Mouse (Mus musculus) thymus, postnatal 0 days (tissue): ENCODE measurements around the gene Kcnip3. TPM values are rescaled to one million over a fixed set of nuclear protein-coding genes. Genes with fewer than 3 reads are reported as not detected.

ENCODE experiments used
- DNase-seq: peaks from one replicate; pipeline ENCODE4 v3.0.0-alpha.2; 2015; ENCODE audit warnings: low spot score
- polyA plus RNA-seq: library from polyadenylated mRNA; unstranded; fragments of >200 nt; fragmentation: Nextera tagmentation; extraction: Ambion mirVana; gene quantifications from 2 replicates; pipeline ENCODE4 v1.2.1, GENCODE M21; 2015

The Kcnip3 gene
- polyA plus RNA-seq: 2.2 and 2.8 TPM in 2 replicates

GRCm38 (mm10) chr2:127522006-127522441 is at the start of gene Kcnip3:
Kcnip3 (minus strand) TSS chr2:127522094.
- no peak for DNase-seq

- peak; percentile 90 for DNase-seq
These were observed 37.4 kb upstream of the Kcnip3 start for GRCm38 (mm10) chr2:127559070-127559966.

DNA sequence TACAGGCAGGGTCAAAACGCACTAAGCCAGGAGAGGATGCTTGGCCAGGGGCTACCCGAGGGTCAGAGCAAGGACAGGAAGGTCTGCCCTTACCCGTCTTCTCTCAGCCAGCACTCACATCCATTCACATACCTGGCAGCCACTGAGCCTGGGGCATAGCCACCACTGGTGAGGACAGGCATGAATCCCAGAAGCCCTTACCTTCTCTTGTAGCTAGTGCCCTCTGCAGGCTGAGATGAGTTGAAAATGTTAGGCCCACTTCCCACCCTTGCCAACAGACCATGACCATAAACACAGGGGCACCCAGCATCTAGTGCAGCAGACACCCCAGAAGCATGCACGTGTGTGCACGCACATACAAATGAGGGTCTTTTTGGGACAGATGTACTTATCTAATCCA is 29.2 kb upstream of the Kcnip3 start:
- DNase-seq: no peak

- DNase-seq: no peak
These were observed 28.6 kb upstream of the Kcnip3 start for GRCm38 (mm10) chr2:127550446-127550845.

DNA sequence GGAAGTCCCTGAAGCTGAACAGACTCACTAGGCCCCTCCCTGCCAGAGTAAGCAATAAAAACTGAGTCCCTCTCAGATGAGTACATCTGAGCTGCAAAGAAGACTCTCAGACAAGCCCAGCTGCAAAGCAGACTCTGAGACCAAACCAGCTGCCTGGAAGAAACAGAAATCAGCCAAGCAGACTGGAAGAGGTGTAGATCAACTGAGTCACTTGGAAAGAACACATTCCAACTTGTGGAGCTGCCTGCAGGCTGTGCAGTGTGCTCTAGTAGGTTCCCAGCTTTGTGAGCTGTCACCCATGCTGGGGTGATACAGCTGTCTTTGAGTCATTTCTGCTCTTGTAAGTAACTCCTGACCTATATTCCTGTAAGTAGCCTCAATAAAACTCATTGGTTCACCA is 27.8 kb upstream of the Kcnip3 start:
- DNase-seq: no peak

- no peak for DNase-seq
These were observed 26.6 kb upstream of the Kcnip3 start for GRCm38 (mm10) chr2:127548342-127549074.

GRCm38 (mm10) chr2:127541697-127542096 is 19.8 kb upstream of the Kcnip3 start:
- DNase-seq: no peak

DNA sequence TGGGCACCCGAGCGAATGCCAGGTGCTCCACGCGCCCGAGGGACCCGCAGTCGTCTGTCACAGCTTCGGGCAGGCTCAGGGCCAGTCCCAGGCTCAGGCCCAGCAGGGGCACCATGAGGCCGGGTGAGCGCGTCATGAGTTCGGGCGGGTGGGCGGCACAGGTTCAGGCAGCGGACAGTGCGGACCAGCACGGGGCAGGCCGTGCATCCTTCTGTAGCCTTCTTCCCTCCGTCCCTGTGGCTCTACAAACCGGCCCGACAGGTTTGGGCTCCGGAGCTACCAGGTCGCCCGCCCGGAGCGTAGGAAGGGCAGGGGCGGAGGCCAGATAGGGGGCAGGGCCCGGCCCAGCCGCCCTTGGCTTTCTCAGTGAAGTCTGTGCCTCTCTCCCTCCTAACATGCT is 19.3 kb upstream of the Kcnip3 start, which contains the start of gene Prom2:
Prom2 (minus strand) TSS at position 283 of the 400 bp plus-strand sequence.
- no peak for DNase-seq

GRCm38 (mm10) chr2:127539494-127539893 is 17.6 kb upstream of the Kcnip3 start:
- no peak for DNase-seq

DNA sequence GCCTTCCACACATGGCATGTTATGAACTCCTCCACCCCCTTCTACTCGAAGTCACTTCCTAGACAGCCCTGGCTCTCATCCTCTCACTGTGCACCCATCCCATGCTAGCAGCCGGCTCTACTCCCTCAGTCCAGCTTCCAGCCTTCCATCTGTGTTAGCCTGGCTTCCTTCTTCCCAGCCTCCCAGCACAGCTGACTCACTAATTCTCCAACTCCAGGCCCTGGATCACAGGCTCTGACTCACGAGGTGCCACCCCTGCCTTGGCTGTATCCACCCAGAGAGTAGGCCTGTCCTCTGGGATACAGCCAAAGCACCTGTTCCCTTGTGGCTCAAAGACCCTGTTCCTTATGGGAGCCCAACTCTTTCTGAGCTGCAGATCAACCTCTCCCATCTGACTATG is 15.7 kb upstream of the Kcnip3 start:
- DNase-seq: no peak

DNA sequence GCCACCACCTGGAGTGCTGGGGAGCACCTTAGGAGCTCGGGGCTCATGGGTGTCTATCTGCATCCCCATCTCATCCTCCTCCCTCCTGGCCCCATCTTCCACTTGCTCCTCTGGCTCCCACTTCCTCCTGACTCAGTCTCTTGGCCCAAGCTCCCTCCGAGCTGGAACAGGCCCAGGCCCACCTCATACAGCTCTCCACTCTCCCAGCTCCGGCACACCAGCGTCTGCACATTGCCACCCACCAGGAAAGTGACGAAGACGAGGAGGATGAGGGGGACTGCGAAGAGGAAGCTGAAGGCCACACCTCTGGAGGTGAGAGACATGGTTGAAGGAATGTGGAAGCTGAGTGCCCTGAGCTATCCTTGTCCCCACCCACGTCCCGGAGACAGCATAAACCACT is 13.5 kb upstream of the Kcnip3 start:
- DNase-seq: no peak

- no peak for DNase-seq
These were observed 10.5 kb upstream of the Kcnip3 start for GRCm38 (mm10) chr2:127532379-127532778.

DNA sequence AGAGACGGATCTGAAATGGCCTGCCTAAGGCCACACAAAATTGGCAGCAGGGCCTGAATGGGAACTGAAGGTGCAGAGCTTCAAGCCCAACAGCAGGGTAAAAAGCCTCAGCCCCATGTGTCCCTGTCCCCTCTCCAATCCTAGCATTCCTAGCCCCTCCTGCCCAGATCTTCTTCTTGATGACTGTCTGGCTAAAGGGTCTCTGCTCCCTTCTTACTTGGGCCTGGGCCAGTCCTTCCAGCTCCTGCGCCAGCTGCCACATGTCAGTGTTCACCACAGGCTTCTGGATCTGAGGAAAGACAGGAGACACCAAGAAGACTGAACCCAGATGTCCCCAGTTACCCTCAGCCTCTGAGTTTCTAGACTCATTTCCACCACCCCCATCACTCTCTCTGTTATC is 9.7 kb upstream of the Kcnip3 start:
- DNase-seq: no peak

GRCm38 (mm10) chr2:127530418-127530817 is 8.5 kb upstream of the Kcnip3 start:
- no peak for DNase-seq

- no peak for DNase-seq
These were observed 3.3 kb upstream of the Kcnip3 start for GRCm38 (mm10) chr2:127525004-127525775.

DNA sequence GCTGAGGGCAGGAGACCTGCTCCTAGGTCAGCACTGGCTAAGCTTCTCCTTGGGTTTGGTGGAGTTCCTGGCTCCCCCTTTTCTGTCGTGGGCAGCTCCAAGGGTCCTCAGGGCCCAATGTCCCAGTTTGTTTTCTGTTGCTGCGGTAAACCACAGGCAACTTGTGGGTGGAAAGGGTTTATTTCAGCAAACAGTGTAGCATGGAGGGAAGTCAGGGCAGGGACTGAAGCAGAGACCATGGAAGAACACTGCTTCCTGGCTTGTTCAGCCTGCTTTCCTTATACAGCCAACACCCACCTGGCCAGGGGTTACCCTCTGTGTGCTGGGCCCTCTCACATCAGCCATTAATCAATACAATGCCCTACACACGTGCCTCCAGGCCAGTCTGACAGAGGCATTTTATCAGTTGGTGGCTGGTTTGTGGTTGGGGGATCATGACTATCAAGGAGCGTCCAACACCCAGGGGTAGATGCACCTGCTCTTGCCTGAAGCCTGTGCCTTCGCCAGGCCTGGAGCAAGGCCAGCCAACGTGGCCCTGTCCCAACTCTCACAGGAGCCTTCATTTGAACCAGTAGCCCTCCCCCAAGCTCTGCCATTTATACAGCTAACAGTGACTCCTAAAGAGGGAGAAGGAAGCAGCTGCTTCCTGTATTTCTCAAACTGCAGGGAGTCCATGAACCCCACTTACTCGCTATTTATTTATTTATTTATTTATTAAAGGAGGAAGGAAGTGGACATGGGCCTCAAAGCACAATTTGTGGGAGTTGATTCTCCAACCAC is 2.2 kb upstream of the Kcnip3 start:
- no peak for DNase-seq

DNA sequence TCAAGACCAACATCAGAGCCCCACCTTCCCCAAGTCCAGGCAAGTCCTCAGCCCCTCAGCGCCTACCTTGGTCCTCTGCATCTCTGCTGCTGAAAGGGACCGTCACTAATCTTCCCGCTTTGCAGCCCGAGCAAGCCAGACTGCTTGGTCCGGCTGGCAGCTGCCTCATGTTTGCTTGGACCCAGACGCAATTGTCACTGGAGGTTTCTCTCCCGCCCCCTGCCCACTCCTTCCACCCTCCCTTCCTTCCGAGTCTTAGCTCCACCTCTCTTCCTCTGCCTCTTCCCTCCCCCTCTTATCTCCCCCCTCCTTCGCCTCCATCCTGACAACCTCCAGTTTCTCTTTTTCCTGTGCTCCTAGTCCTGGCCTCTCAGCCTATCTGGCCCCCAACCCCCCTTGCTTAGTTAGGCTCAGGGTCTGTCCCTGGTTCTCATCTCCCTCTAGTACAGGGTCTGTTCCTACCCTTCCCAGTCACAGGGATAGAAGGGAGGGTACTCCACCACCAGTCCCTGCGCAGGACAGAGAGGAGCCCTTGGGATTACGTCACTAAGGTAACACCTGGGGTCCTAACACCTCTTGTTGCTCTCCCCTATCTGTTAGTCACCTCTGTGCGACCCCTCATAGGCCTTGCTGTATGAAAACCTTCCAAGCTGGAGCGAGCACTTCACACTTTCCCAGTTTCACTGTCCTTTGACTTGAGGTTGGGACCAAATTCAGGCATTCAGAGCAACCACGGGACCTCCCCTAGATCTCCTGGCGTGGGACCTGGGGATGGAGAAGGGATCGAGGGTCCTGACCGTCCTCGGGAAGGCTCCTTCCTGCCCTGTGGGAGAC is 505 bp downstream of the Kcnip3 start:
- DNase-seq: no peak

DNA sequence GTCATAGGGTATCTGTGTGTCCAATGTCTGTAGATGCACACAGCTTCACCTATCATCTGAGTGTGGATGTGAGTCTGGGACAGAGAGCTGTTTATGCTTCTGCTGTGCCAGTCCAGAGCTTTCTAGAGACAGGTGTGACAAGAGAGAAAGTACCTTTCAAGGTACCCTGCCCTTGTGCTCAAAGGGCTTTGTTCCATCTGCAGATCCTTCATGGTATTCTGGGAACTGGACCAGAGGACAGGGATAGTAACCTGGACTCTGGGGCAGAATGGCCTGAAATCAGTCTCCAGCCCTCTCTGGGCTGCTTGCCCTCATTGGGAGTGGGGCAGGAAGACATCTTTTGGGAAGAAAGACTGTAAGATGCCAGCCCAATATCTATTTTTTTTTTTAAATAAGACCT is 1.8 kb downstream of the Kcnip3 start:
- no peak for DNase-seq

DNA sequence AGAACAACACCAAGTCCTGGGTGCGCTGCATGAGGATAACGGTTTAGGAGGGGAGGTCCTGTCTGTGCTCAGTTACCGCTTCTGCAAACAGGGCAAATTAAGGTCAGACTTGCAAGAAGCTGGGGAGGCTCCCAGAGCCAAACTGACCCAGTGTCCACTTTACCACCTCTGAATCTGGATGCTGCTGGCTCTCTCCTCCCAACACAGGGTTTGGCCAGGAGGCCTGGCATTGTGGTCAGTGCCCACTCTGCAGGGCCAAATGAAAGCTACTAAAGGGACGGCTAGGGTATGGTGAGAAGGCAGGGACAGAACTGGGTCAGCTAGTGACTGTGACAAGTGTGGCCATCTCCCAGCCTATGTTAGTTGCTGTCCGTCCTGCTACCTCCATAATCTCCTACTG is 2.6 kb downstream of the Kcnip3 start:
- DNase-seq: no peak

DNA sequence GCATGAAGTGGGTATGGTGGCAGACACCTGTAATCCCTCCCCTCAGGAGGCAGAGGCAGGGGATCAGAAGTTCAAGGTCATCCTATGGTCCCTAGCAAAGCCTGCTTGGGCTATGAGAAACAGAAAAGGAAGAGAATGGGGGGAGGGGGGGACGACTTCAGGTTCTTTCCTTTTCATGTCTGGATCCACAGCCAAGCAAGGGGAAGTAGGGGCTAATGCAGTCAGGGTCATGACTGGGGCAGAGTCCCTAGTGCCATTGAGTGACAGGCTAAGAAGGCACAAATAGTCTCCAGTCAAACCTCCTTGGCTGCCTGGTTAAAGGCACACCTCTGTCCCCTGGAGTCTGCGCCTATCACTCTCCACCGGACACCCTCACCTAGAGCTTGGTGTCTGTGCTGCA is 3.1 kb downstream of the Kcnip3 start:
- DNase-seq: no peak
